Mouse (Mus musculus): ENCODE data around the gene Dnajc16. TPM values are rescaled to one million over a fixed set of nuclear protein-coding genes. Genes with fewer than 3 reads are reported as not detected.

Dnajc16 gene
- total and polyA plus RNA-seq, 3 experiments: 3.2 to 6.8 TPM; not detected in 1

DNA sequence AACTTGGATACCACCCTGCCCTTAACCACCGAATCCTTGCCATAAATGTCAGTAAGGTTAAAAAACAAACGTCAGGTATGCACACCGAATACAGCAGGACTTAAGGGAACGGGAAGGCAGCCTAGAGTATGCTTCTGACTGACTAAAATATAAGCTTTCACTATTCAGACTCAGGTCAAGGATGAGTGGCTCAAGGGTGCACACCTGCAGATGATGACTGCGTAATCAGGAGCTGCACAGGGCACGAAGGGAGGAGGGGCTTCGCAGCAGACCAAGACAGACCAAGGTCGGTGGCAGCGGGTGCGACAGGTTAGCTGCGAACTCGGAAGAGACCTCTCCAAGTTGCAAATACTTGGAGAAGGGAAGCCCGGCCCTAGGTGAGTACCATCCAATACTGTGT, 4.6 kb downstream of the Dnajc16 start:
- Histone ChIP-seq H3K79me2 (ENCODE audit: control insufficient read depth, insufficient read depth, low read length, poor library complexity) (peaks cover 2% of the 10 kb centered on the region; the same call in 1 of the 2 replicates), H3K4me1 (ENCODE audit: control insufficient read depth in 1 of 2, insufficient read depth in 2 of 2, low read length in 2 of 2) (peaks cover 0 to 6% of the 10 kb centered on the region in 2 experiments; a peak in 2 of 4 replicates), H3K36me3 (ENCODE audit: control insufficient read depth in 1 of 2, insufficient read depth in 2 of 2, low read length in 2 of 2) (no peaks in the 10 kb centered on the region; a peak in 3 of 4 replicates), H3K27ac (ENCODE audit: control insufficient read depth, low read depth, low read length) (no peak overlapping the region), H3K4me3 (ENCODE audit: control insufficient read depth in 1 of 2, insufficient read depth in 1 of 2, low read depth in 2 of 2, low read length in 2 of 2) (no peak overlapping the region), H3K9ac (ENCODE audit: control insufficient read depth, low read depth, low read length, poor library complexity, severe bottlenecking) (no peak overlapping the region), H3K27me3 (ENCODE audit: control insufficient read depth in 1 of 2, insufficient read depth in 2 of 2, low read length in 2 of 2) (no peaks in the 10 kb centered on the region), H3K9me3 (replicated peaks; ENCODE audit: insufficient read depth, low read length) (no peaks in the 10 kb centered on the region)
- no peak for TF ChIP-seq NELFE (IDR thresholded peaks at IDR 0.05; ENCODE audit: low read depth, low read length)
- no peak for TF ChIP-seq ZMIZ1 (IDR thresholded peaks at IDR 0.05; ENCODE audit: low read depth, low read length)
- no peak for TF ChIP-seq MYC (IDR thresholded peaks at IDR 0.05; ENCODE audit: low read depth, low read length)
- TF ChIP-seq KAT2A (conservative IDR thresholded peaks at IDR 0.05; ENCODE audit: low read depth, low read length): no peak
- no peak for DNase-seq (ENCODE audit: low read depth, low spot score)

GRCm38 (mm10) chr4:141784835-141785234, 5.9 kb downstream of the Dnajc16 start:
- Histone ChIP-seq H3K27me3 (ENCODE audit: control insufficient read depth in 1 of 2, insufficient read depth in 2 of 2, low read length in 2 of 2) (no peaks in the 10 kb centered on the region), H3K36me3 (ENCODE audit: control insufficient read depth in 1 of 2, insufficient read depth in 2 of 2, low read length in 2 of 2) (no peaks in the 10 kb centered on the region; a peak in 3 of 4 replicates), H3K79me2 (ENCODE audit: control insufficient read depth, insufficient read depth, low read length, poor library complexity) (no peaks in the 10 kb centered on the region), H3K4me3 (ENCODE audit: control insufficient read depth in 1 of 2, insufficient read depth in 1 of 2, low read depth in 2 of 2, low read length in 2 of 2) (no peak overlapping the region), H3K27ac (ENCODE audit: control insufficient read depth, low read depth, low read length) (no peak overlapping the region), H3K9ac (ENCODE audit: control insufficient read depth, low read depth, low read length, poor library complexity, severe bottlenecking) (no peak overlapping the region), H3K4me1 (ENCODE audit: control insufficient read depth in 1 of 2, insufficient read depth in 2 of 2, low read length in 2 of 2) (peaks cover 0 to 5% of the 10 kb centered on the region in 2 experiments; a peak in 2 of 4 replicates), H3K9me3 (replicated peaks; ENCODE audit: insufficient read depth, low read length) (no peaks in the 10 kb centered on the region)
- TF ChIP-seq RCOR1 (IDR thresholded peaks at IDR 0.05; ENCODE audit: low read depth, low read length): no peak
- TF ChIP-seq KAT2A (conservative IDR thresholded peaks at IDR 0.05; ENCODE audit: low read depth, low read length): no peak
- TF ChIP-seq CTCF (IDR thresholded peaks at IDR 0.05 in 2 of 3, conservative IDR thresholded peaks at IDR 0.05 in 1 of 3; ENCODE audit: control insufficient read depth in 1 of 3, insufficient read depth in 1 of 3, low read depth in 2 of 3, low read length in 3 of 3, poor library complexity in 1 of 3, severe bottlenecking in 1 of 3): no peak
- no peak for TF ChIP-seq TAL1 (IDR thresholded peaks at IDR 0.05; ENCODE audit: low read length)
- no peak for TF ChIP-seq ZMIZ1 (IDR thresholded peaks at IDR 0.05; ENCODE audit: low read depth, low read length)
- TF ChIP-seq ELF1 (IDR thresholded peaks at IDR 0.05; ENCODE audit: low read depth, low read length): no peak
- no peak for TF ChIP-seq NELFE (IDR thresholded peaks at IDR 0.05; ENCODE audit: low read depth, low read length)
- no peak for TF ChIP-seq EP300 (IDR thresholded peaks at IDR 0.05; ENCODE audit: low read depth in 1 of 2, low read length in 2 of 2)
- no peak for TF ChIP-seq MAFK (IDR thresholded peaks at IDR 0.05; ENCODE audit: borderline replicate concordance, low read depth, low read length)
- no peak for TF ChIP-seq TCF12 (IDR thresholded peaks at IDR 0.05; ENCODE audit: low read depth, low read length)
- TF ChIP-seq BHLHE40 (IDR thresholded peaks at IDR 0.05; ENCODE audit: borderline replicate concordance, low read depth, low read length): no peak
- no peak for TF ChIP-seq RAD21 (IDR thresholded peaks at IDR 0.05; ENCODE audit: low read depth, low read length)
- no peak for TF ChIP-seq MYC (IDR thresholded peaks at IDR 0.05; ENCODE audit: low read depth, low read length)
- TF ChIP-seq ZNF384 (IDR thresholded peaks at IDR 0.05; ENCODE audit: low read depth, low read length): no peak
- no peak for TF ChIP-seq GATA1 (IDR thresholded peaks at IDR 0.05; ENCODE audit: low read depth, low read length)
- no peak for DNase-seq (ENCODE audit: low read depth, low spot score)

Measured in MEL (cell line).